Comparison of ENCODE assay signal across 8 mouse cellular contexts in the genomic region with DNA sequence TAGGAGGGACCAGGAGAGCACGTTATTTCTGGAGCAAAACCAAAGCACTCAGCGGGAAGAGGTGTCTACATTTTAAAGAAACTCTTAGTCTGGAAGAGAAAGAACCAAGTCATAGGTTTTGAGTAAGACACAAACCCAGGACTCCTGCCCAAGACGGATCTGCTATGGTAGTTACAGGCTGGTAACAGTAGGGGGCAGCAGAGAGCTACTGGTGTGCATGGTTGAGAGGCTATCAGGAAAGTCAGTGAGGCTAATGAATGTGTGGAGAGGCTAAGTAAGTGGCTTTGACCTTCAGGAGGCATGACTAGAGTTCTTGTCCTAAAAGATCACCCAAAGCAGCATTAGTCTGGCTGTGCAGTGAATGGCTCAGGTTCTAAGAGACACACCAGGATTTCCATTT. TPM values are rescaled to one million over a fixed set of nuclear protein-coding genes. Genes with fewer than 3 reads are reported as not detected.
A peak's percentile ranks its signal among the peaks of the same experiment; 100 is the strongest.
DNase-seq lines count a peak whose midpoint lies in the region; ATAC-seq and TF ChIP-seq lines count a peak whose summit lies in the region.

No protein-coding gene starts in this region.

- WGBS in cerebellum, adult 2 months = 10% methylated on average over 3 of the region's 3 CpGs
- WGBS in liver, embryonic 11.5 days = 9% methylated on average over 3 of the region's 3 CpGs

- no peaks in the 10 kb centered on the region for H3K36me3 ChIP-seq in liver, embryonic 11.5 days (ENCODE audit: control insufficient read depth, insufficient read depth, low read length)

- H3K27ac ChIP-seq in cerebellum, adult 2 months (ENCODE audit: insufficient read depth, low read length) = no peak overlapping the region
- no peak overlapping the region for H3K27ac ChIP-seq in liver, embryonic 11.5 days (ENCODE audit: low read depth, low read length)

- no peak for TF ChIP-seq POLR2A in cerebellum, adult 2 months (IDR thresholded peaks at IDR 0.05; ENCODE audit: borderline replicate concordance, insufficient read depth, low read length)

- no peaks in the 10 kb centered on the region for H3K9me3 ChIP-seq in liver, embryonic 11.5 days (ENCODE audit: control insufficient read depth, low read length)

- no peaks in the 10 kb centered on the region for H3K4me1 ChIP-seq in cerebellum, adult 2 months (ENCODE audit: control insufficient read depth, insufficient read depth, low read length)
- H3K4me1 ChIP-seq in liver, embryonic 11.5 days (replicated peaks; ENCODE audit: control insufficient read depth, insufficient read depth, low read length) = no peaks in the 10 kb centered on the region

- TF ChIP-seq CTCF in cerebellum, adult 2 months (IDR thresholded peaks at IDR 0.05; ENCODE audit: borderline replicate concordance, insufficient read depth, low read depth, low read length) = peak; percentile 97

- DNase-seq in 416B (ENCODE audit: low read depth) (peak; percentile 58), MN1 (ENCODE audit: low spot score) (peak; percentile 21)
- peak; percentile 78 to 84 for DNase-seq in cerebellum, adult 2 months
- DNase-seq in frontal cortex, postnatal 36 days (ENCODE audit: low spot score in 2 of 2) = peak; percentile 74 to 78
- peak; percentile 51 for DNase-seq in kidney, postnatal 14 days
- DNase-seq in liver, embryonic 11.5 days (ENCODE audit: low spot score) = peak; percentile 38
- peak; percentile 43 to 74 for DNase-seq in right cerebral cortex, postnatal 10 days (ENCODE audit: low spot score in 2 of 2)

- ATAC-seq in liver, embryonic 11.5 days (replicated peaks; ENCODE audit: low FRiP score) = no peak
- ATAC-seq in megakaryocyte, adult 5-6 weeks (ENCODE audit: poor library complexity, severe bottlenecking) = no peak; the same call in 1 of the 2 replicates

- H3K4me2 ChIP-seq in liver, embryonic 11.5 days = no peak overlapping the region

- H3K27me3 ChIP-seq in cerebellum, adult 2 months (ENCODE audit: control insufficient read depth, insufficient read depth, low read length) = no peaks in the 10 kb centered on the region
- H3K27me3 ChIP-seq in liver, embryonic 11.5 days (replicated peaks; ENCODE audit: control insufficient read depth, insufficient read depth, low read length) = no peaks in the 10 kb centered on the region

- H3K9ac ChIP-seq in liver, embryonic 11.5 days (ENCODE audit: low read depth, low read length) = no peak overlapping the region

- no peak overlapping the region for H3K4me3 ChIP-seq in cerebellum, adult 2 months (replicated peaks; ENCODE audit: insufficient read depth, low read depth, low read length)
- H3K4me3 ChIP-seq in liver, embryonic 11.5 days (ENCODE audit: low read depth, low read length) = no peak overlapping the region

RNA-seq across cellular contexts. Expression of gene Fam135a, which starts 37.0 kb away (rescaled TPM):
- 38.6 and 39.5 TPM in 2 replicates for polyA plus RNA-seq in cerebellum, adult 2 months (2012; rRNA removed)
- 13.1 and 16.0 TPM in 2 replicates for polyA plus RNA-seq in liver, embryonic 11.5 days (2014; fragmentation: Nextera tagmentation; extraction: Ambion mirVana)
- total RNA-seq in megakaryocyte, adult 5-6 weeks (2015) = 1.5 and 1.7 TPM in 2 replicates
- 1.3 and 2.0 TPM in 2 replicates for total RNA-seq in megakaryocyte, adult 5-6 weeks (2017)

RNA-seq across cellular contexts. Expression of gene Col9a1, which starts 40.3 kb away (rescaled TPM):
- 0.79 and 0.87 TPM in 2 replicates for polyA plus RNA-seq in cerebellum, adult 2 months (2012; rRNA removed)
- 2.8 and 3.2 TPM in 2 replicates for polyA plus RNA-seq in liver, embryonic 11.5 days (2014; fragmentation: Nextera tagmentation; extraction: Ambion mirVana)
- not detected in 2 replicates for total RNA-seq in megakaryocyte, adult 5-6 weeks (2015)
- not detected in 2 replicates for total RNA-seq in megakaryocyte, adult 5-6 weeks (2017)

Comparison
In these comparisons a context has a peak if more than half of its experiments do, and no peak if none do; other contexts are left out.
1. DNase-seq: peak in every context shown above with its lines; median percentile 81 in cerebellum, adult 2 months; 76 in frontal cortex, postnatal 36 days; 58 in right cerebral cortex, postnatal 10 days; 58 in 416B; 51 in kidney, postnatal 14 days; 38 in liver, embryonic 11.5 days; 21 in MN1.